Mouse (Mus musculus): ENCODE measurements around the gene Lrrc4b.

Lrrc4b gene

GRCm38 (mm10) chr7:44485572-44486195, 56.9 kb downstream of the Lrrc4b start:
- DNase-seq (ENCODE audit: low spot score in 2 of 2): peak in 1 of 2 experiments; percentile 24

GRCm38 (mm10) chr7:44486927-44487575, 58.2 kb downstream of the Lrrc4b start:
- peak; percentile 32 to 50 for DNase-seq (ENCODE audit: low spot score in 2 of 2)

GRCm38 (mm10) chr7:44487936-44488335, 59.1 kb downstream of the Lrrc4b start:
- DNase-seq (ENCODE audit: low spot score in 2 of 2): peak in 1 of 2 experiments; percentile 22

DNA sequence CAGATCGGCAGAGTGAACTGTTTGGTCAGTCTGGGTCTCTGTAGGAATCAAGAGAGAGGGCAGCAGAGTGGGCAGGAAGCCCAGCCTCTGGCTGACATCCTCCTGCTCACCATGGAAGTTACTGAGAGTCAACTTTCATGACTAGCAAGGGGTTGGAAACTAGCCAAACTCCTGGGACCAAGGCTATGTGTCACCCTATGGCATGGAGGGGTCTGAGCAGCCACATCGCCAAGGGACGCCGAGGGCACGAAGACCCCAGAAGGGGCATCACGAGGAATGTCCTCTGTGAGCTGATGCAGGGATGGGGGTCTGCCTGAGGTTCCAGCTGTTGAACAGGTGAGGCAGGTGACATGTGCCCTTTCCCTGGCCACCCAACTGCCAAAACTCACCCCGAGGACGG, 59.7 kb downstream of the Lrrc4b start:
- peak; percentile 25 to 26 for DNase-seq (ENCODE audit: low spot score in 2 of 2)

GRCm38 (mm10) chr7:44490281-44490680, 61.5 kb downstream of the Lrrc4b start:
- peak; percentile 28 to 29 for DNase-seq (ENCODE audit: low spot score in 2 of 2)

- no peak for DNase-seq (ENCODE audit: low spot score in 2 of 2)
Measured at GRCm38 (mm10) chr7:44491391-44491790, 62.6 kb downstream of the Lrrc4b start.

- peak in 1 of 2 experiments; percentile 26 for DNase-seq (ENCODE audit: low spot score in 2 of 2)
Measured at GRCm38 (mm10) chr7:44492166-44492826, 63.5 kb downstream of the Lrrc4b start.

GRCm38 (mm10) chr7:44494681-44495080, 65.9 kb downstream of the Lrrc4b start:
- no peak for DNase-seq (ENCODE audit: low spot score in 2 of 2)

DNA sequence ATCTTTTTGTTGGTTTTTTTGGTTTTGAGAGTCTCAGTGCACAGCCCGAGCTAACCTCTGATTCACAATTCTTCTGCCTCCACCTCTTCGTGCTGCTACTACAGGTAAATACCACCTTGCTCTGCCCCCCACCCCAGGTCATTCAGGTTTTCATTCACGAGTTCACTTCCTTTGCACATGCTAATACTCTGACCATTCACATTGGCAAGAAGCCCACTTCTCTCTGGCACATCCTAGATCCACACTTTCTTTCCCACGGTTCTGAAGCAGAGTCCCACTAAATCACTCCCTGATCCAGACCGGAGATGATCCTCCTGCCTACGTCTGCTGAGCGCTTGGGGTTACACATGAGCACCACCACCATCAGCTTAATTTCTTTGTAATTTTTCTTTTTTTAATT, 66.3 kb downstream of the Lrrc4b start:
- DNase-seq (ENCODE audit: low spot score in 2 of 2): peak in 1 of 2 experiments; percentile 56

GRCm38 (mm10) chr7:44495992-44496770, 67.4 kb downstream of the Lrrc4b start, which contains the start of the genes Emc10 and Fam71e1:
Gene Emc10, minus strand, starts transcription at chr7:44496529.
Gene Fam71e1, plus strand, starts transcription at chr7:44496581.
- DNase-seq (ENCODE audit: low spot score in 2 of 2): peak; percentile 99

- no peak for DNase-seq (ENCODE audit: low spot score in 2 of 2)
Measured at GRCm38 (mm10) chr7:44496771-44497109, 67.9 kb downstream of the Lrrc4b start.

DNA sequence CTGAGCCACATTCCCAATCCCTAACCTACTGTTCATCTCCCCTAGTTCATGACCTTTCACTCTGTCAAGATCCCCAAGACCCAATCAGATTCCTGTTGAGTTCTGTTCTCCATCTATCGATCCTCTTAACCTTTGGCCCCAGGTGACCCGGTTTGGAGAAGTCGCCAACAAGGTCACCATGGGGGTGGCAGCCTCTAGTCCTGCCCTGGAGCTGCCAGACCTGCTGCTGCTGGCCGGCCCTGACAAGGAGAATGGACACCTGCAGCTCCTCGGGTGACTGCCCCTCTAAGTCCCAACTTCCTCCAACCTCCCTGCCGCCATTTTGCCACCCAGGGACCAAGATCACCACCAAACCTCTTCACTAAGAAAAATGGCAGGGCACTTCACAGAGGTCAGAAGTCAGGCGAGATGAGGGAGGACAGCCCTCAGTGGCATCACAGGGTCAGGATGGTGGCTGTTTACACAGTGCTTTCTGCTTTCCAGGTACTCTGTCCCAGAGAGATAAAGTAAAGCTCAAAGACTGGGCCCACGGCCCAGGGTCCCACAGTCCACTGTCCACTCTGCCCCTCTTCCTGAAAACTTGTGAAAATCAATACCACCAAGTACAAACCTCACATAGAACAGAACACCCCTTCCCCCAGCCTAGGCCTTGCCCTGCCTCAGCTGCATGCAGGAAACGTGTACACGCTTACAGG, 68.7 kb downstream of the Lrrc4b start:
- DNase-seq (ENCODE audit: low spot score in 2 of 2): peak; percentile 47 to 62

DNA sequence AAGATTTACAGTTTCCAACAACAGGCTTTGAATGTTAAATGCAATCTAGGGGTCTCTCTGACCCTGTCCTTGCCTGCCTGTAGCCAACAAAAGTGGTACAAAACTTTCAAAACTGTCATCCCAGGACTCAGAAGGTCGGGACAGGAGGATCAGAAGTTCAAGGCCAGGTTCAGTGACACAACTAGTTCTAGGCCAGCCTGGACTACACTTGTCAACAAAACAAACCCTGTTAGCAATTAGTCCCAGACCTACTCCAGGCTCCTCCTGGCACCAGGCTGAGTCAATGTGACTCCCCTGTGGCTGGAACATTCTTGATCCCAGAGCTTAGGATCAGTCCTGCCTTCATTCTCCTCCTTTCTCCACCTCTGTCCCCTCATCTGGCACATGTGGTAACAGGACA, 70.1 kb downstream of the Lrrc4b start:
- no peak for DNase-seq (ENCODE audit: low spot score in 2 of 2)

DNA sequence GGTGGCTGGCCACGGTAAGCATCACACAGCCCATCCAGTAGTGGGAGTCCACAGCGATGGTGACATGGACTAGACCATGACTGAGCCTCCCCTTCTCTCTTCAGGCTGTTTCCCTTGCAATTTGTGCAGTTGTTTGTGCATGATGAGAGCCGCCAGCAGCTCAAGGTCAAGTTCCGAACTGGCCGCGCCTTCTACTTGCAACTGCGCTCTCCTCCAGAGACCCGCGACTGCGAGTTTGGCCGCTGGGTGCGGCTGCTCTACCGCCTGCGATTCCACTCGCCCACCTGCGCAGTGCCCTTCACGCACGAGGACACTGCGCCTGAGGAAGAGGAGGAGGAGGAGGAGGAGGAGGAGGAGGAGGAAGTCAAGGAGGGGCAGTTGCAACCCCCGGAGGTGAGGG, 71.2 kb downstream of the Lrrc4b start:
- DNase-seq (ENCODE audit: low spot score in 2 of 2): no peak

DNA sequence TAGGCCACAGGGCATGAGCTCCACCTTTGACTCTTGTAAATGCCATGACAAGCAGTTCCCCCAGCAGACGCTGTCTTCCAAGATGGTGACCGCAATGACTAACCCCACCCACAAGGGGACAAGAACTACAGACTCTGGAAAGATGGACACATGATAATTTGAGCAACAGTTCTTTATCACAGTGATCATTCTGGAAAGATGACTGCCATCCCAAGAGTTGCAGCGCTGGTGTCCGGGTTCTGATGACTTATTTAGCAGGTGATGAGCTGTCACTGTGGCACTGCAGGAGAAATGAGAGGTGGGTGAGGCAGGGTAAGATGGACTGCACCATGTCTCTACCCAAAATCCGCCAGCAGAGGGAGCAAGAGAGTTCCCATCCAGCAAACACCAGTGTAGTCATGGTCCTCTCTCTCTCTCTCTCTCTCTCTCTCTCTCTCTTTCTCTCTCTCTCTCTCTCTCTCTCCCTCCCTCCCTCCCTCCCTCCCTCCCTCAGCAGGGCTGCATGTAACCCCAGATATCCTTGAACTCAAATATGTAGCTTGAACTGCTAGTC, 72.8 kb downstream of the Lrrc4b start:
- DNase-seq (ENCODE audit: low spot score in 2 of 2): peak; percentile 71 to 84

GRCm38 (mm10) chr7:44507491-44507890, 78.7 kb downstream of the Lrrc4b start:
- DNase-seq (ENCODE audit: low spot score in 2 of 2): no peak
